Mouse (Mus musculus): ENCODE results near the gene Mcf2l.

DNA sequence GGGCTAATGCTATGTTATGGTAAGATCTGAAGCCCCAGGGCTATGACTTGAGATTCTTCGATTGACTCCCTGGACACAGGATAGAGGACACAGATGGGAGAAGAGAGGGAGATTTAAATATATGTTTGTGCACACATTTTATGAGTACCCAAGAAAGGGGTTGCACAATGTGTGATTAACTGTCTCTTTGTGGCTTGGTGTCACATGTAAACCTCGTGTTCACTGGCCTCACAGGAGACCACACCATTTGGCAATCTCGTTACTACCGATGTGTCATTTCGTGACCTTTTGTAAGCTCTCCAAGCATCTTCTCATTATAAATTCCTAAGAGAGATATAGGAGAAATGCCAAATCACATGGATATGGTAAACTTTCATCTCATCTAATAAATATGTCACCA lies 154.0 kb downstream of the Mcf2l start:
- TF ChIP-seq POLR2A (IDR thresholded peaks at IDR 0.05; ENCODE audit: borderline replicate concordance, control insufficient read depth, low read depth, low read length) (no peak), CTCF (IDR thresholded peaks at IDR 0.05; ENCODE audit: control insufficient read depth, insufficient read depth, low read length) (no peak)
